Mouse (Mus musculus): ENCODE results near the gene Bhmt.
"Not testable (repeated sequence)": the region's sequence is repeated elsewhere in the genome, so short reads cannot be mapped to it uniquely, and the experiment has no call there.

Gene Bhmt

GRCm38 (mm10) chr13:93608476-93608875 is 29.3 kb downstream of the Bhmt start:
- DNase-seq (ENCODE audit: low read depth, low spot score): no peak

DNA sequence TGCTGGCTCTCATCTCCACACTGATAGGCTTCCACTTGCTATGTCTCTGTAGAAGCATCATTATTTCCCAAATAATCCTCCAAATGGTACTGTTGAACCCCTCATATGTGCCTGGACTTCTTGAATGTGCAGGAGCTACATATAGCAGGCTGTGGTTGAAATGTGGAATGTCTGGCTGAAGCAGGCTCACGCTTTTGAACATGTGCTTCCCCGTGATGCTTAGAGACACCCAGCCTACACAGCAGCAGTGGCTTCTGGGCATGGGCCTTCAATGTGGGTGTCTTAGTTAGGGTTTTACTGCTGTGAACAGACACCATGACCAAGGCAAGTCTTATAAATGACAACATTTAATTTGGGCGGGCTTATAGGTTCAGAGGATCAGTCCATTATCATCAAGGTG is 30.1 kb downstream of the Bhmt start:
- DNase-seq (ENCODE audit: low read depth, low spot score): no peak

DNA sequence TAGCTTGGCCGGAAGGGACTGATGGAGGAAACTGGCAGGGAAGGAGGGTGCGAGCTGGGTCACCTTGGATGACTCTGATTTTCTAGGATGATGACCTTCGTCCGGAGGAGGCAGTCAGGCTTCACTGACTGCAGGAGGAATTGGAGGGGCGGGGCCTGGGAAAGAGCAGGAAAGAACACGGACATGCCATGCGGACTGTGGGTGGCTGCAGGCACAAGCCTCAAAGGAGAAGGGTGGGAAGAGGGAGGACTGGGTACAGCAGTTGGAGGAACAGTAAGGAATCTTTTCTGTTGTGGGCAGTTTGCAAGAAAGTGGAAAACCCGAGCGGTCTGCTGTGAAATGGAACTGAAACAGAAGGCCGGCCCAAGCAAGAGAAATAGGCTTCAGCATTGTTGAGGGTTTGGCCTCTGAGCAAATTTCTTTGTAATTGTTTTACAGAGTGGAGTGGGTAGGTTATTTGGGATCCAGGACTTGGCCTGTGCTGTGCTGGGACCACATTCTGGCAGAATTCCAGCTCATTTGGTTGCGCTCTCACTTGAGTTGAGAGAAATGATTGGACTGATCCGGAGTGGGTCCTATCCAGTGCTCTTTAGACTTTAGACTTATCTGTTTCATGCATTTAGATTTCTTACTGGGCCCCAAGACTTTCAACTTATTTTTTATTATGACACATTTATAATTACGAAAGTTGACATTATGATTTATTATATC is 30.7 kb downstream of the Bhmt start:
- no peak for DNase-seq (ENCODE audit: low read depth, low spot score)

DNA sequence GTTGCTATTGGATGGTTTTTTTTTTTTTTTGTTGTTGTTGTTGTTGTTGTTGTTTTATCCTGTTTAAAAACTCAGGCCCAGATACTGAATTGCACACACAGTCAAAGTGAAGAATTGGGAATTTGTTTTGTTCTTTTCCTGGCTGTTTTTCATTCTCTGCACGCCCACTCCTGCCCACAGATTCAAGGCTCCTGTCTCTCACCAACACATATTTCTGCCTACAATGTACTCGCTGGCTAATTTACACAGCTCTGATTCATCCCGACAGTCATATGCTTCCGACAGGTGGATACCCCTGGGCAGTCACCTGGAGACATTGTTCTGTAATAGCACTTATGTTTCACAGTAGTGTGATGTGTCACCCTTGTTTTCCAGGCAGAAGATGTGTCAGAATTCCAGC is 33.1 kb downstream of the Bhmt start:
- DNase-seq (ENCODE audit: low read depth, low spot score): no peak

DNA sequence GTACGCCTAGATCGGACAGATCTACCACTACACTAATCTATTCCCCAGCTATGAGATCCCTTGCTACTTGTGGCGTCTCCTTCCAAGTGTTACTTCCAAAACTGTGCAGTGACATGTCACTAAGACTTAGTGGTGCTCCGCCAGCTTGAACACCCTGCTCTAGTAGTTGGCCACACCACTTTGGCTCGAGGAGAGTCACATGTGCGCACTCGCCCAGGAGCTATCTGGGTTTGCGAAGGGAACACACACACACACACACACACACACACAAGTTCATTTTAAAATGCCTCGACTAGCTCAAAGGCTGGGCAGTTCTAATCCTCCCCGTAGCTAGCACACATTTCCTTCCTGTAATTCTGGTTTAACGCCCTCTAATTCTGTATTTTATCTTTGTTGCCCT is 36.2 kb downstream of the Bhmt start:
- no peak for DNase-seq (ENCODE audit: low read depth, low spot score)

GRCm38 (mm10) chr13:93593040-93593699 is 44.6 kb downstream of the Bhmt start:
- DNase-seq (ENCODE audit: low read depth, low spot score): no peak

DNA sequence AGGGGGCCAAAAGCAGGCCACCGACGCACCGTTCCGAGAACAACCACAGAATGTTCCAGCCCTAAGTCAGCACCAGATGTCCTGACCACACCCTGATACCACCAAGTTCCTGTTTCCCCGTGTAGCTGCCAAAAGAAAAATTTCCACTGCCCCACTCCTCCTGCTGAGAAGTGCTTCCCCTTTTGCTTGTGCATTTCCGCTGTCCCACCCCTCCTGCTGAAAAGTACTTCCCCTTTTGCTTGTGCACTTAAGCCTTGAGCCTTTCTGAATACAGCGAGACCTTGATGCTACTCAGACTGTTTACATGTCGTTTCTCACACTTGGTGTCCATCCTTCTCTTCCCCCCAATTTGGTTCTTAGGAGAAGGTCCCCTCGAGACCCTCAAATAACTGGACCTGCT is 55.2 kb downstream of the Bhmt start:
- DNase-seq (ENCODE audit: low read depth, low spot score): not testable (repeated sequence)

- no peak for DNase-seq (ENCODE audit: low read depth, low spot score)
These were observed 57.3 kb downstream of the Bhmt start for GRCm38 (mm10) chr13:93580431-93580830.

DNA sequence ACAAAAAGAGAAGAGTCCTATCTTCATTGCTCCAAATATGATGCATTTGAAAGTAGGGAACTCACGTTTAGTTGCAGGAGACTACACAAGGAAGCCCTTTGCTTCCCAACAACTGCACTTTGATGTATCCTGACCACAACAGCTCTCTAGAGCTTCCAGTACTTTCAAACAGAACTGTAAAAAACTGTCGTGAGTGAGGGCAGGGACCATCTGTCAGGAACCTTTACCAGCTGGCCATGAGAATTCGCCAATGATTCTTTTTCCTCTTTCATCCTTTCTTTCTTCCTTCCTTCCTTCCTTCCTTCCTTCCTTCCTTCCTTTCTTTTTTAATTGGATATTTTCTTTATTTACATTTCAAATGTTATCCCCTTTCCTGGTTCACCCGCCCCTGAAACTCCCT is 68.1 kb downstream of the Bhmt start:
- no peak for DNase-seq (ENCODE audit: low read depth, low spot score)
